In genomic region chr6:54540252-54540887, GRCm38 (mm10) we compare ENCODE assay signal across 9 mouse cellular contexts. TPM values are rescaled to one million over a fixed set of nuclear protein-coding genes. Genes with fewer than 3 reads are reported as not detected.
DNase-seq lines count a peak whose midpoint lies in the region; ATAC-seq and TF ChIP-seq lines count a peak whose summit lies in the region.
"Had no signal": no experiment of that assay in that cellular context is flagged by ENCODE, and none has a peak within 500 bp of the region (broad histone marks: within the 10 kb centered on the region; RNA-seq: fewer than 3 reads in every experiment).

No protein-coding gene starts in this region.

- peaks cover 20% of the 10 kb centered on the region for H3K4me1 ChIP-seq in hindbrain, embryonic 14.5 days (replicated peaks; ENCODE audit: control insufficient read depth, insufficient read depth, low read length)
- no peaks in the 10 kb centered on the region; the same call in 1 of the 2 replicates for H3K4me1 ChIP-seq in stomach, embryonic 16.5 days (ENCODE audit: control insufficient read depth, insufficient read depth, low read length)
- no peaks in the 10 kb centered on the region for H3K4me1 ChIP-seq in intestine, postnatal 0 days (replicated peaks; ENCODE audit: control insufficient read depth, insufficient read depth, low read length)

- peak; percentile 32; the same call in 1 of the 2 replicates for ATAC-seq in hindbrain, embryonic 14.5 days (ENCODE audit: low FRiP score)
- peak; percentile 60; the same call in 1 of the 2 replicates for ATAC-seq in stomach, embryonic 16.5 days (ENCODE audit: insufficient read depth, low FRiP score)
- no peak for ATAC-seq in intestine, postnatal 0 days

- TF ChIP-seq CTCF in brain, embryonic 14.5 days (IDR thresholded peaks at IDR 0.05; ENCODE audit: borderline replicate concordance, extremely low read depth, insufficient read depth, insufficient read length), result no peak
- TF ChIP-seq CTCF in intestine, postnatal 0 days (IDR thresholded peaks at IDR 0.05; ENCODE audit: low read depth), result no peak

- H3K36me3 ChIP-seq in hindbrain, embryonic 14.5 days (replicated peaks; ENCODE audit: control insufficient read depth, insufficient read depth), result peaks cover 11% of the 10 kb centered on the region
- no peaks in the 10 kb centered on the region for H3K36me3 ChIP-seq in stomach, embryonic 16.5 days (ENCODE audit: control insufficient read depth, insufficient read depth, low read length)
- no peaks in the 10 kb centered on the region for H3K36me3 ChIP-seq in intestine, postnatal 0 days (ENCODE audit: control insufficient read depth, insufficient read depth)

- H3K9me3 ChIP-seq in hindbrain, embryonic 14.5 days (ENCODE audit: control insufficient read depth, low read length), result no peaks in the 10 kb centered on the region
- no peaks in the 10 kb centered on the region; the same call in 1 of the 2 replicates for H3K9me3 ChIP-seq in stomach, embryonic 16.5 days (replicated peaks; ENCODE audit: control insufficient read depth, low read length)
- no peaks in the 10 kb centered on the region for H3K9me3 ChIP-seq in intestine, postnatal 0 days (ENCODE audit: control insufficient read depth)

- H3K9ac ChIP-seq in hindbrain, embryonic 14.5 days, result no peak overlapping the region
- no peak overlapping the region for H3K9ac ChIP-seq in stomach, embryonic 16.5 days (ENCODE audit: low read length)
- H3K9ac ChIP-seq in intestine, postnatal 0 days (ENCODE audit: low read depth, low read length), result no peak overlapping the region

- 0 out of 2 replicates have a peak overlapping the region, but pooled peaks have one; percentile 14 for H3K27ac ChIP-seq in hindbrain, embryonic 14.5 days
- H3K27ac ChIP-seq in stomach, embryonic 16.5 days (ENCODE audit: low read length), result no peak overlapping the region
- no peak overlapping the region for H3K27ac ChIP-seq in intestine, postnatal 0 days (ENCODE audit: low read depth, low read length)

- peak; percentile 10 for DNase-seq in lung, postnatal 14 days
- no peak for DNase-seq in lung, adult 18-20 months
- DNase-seq in brain, embryonic 14.5 days (ENCODE audit: low read depth), result peak; percentile 68
- no peak for DNase-seq in hindbrain, embryonic 14.5 days (ENCODE audit: low spot score)
- no peak for DNase-seq in lung, postnatal 25 days (ENCODE audit: low spot score)
- DNase-seq in spleen, postnatal 36 days (ENCODE audit: low spot score in 2 of 2), result no peak
- DNase-seq: left cerebral cortex, postnatal 4 days had no signal

- WGBS in hindbrain, embryonic 14.5 days, result 65% methylated on average over 9 of the region's 9 CpGs
- WGBS in stomach, embryonic 16.5 days, result 61% methylated on average over 9 of the region's 9 CpGs
- WGBS in intestine, postnatal 0 days, result 75% methylated on average over 9 of the region's 9 CpGs

- no peaks in the 10 kb centered on the region for H3K27me3 ChIP-seq in hindbrain, embryonic 14.5 days (ENCODE audit: control insufficient read depth, insufficient read depth, low read length)
- H3K27me3 ChIP-seq in stomach, embryonic 16.5 days (ENCODE audit: control insufficient read depth, insufficient read depth, low read length), result no peaks in the 10 kb centered on the region
- H3K27me3 ChIP-seq in intestine, postnatal 0 days (replicated peaks; ENCODE audit: control insufficient read depth, insufficient read depth, low read length), result no peaks in the 10 kb centered on the region

- no peak overlapping the region for H3K4me3 ChIP-seq in hindbrain, embryonic 14.5 days (replicated peaks; ENCODE audit: low read length)
- H3K4me3 ChIP-seq in stomach, embryonic 16.5 days (replicated peaks; ENCODE audit: low read length), result no peak overlapping the region
- no peak overlapping the region for H3K4me3 ChIP-seq in intestine, postnatal 0 days (ENCODE audit: low read depth, low read length)

- TF ChIP-seq POLR2A in brain, embryonic 14.5 days (IDR thresholded peaks at IDR 0.05; ENCODE audit: borderline replicate concordance, extremely low read depth, insufficient read depth, insufficient read length, poor library complexity, severe bottlenecking), result no peak

- no peak overlapping the region for H3K4me2 ChIP-seq in hindbrain, embryonic 14.5 days (replicated peaks)
- no peak overlapping the region for H3K4me2 ChIP-seq in stomach, embryonic 16.5 days (ENCODE audit: low read depth, low read length)
- no peak overlapping the region for H3K4me2 ChIP-seq in intestine, postnatal 0 days (replicated peaks; ENCODE audit: low read depth)

RNA-seq across cellular contexts. Expression of gene Scrn1, which starts 25.9 kb away (rescaled TPM):
- 72.0 and 92.9 TPM in 2 replicates for polyA plus RNA-seq in brain, embryonic 14.5 days (2012; rRNA removed)
- polyA plus RNA-seq in hindbrain, embryonic 14.5 days (2014; fragmentation: Nextera tagmentation; extraction: Ambion mirVana), result 103 and 105 TPM in 2 replicates
- 6.9 and 8.3 TPM in 2 replicates for polyA plus RNA-seq in stomach, embryonic 16.5 days (2015; fragmentation: Nextera tagmentation; extraction: Ambion mirVana)
- polyA plus RNA-seq in intestine, postnatal 0 days (2015; fragmentation: Nextera tagmentation; extraction: Ambion mirVana), result 2.5 and 4.4 TPM in 2 replicates

RNA-seq across cellular contexts. Expression of gene Plekha8, which starts 54.5 kb away (rescaled TPM):
- polyA plus RNA-seq in brain, embryonic 14.5 days (2012; rRNA removed), result 15.9 and 16.5 TPM in 2 replicates
- polyA plus RNA-seq in hindbrain, embryonic 14.5 days (2014; fragmentation: Nextera tagmentation; extraction: Ambion mirVana), result 13.0 and 14.0 TPM in 2 replicates
- 5.3 and 5.7 TPM in 2 replicates for polyA plus RNA-seq in stomach, embryonic 16.5 days (2015; fragmentation: Nextera tagmentation; extraction: Ambion mirVana)
- 8.1 and 9.0 TPM in 2 replicates for polyA plus RNA-seq in intestine, postnatal 0 days (2015; fragmentation: Nextera tagmentation; extraction: Ambion mirVana)

RNA-seq across cellular contexts. Expression of gene Fkbp14, which starts 56.7 kb away (rescaled TPM):
- polyA plus RNA-seq in brain, embryonic 14.5 days (2012; rRNA removed), result 11.6 and 12.2 TPM in 2 replicates
- polyA plus RNA-seq in hindbrain, embryonic 14.5 days (2014; fragmentation: Nextera tagmentation; extraction: Ambion mirVana), result 11.7 and 13.1 TPM in 2 replicates
- polyA plus RNA-seq in stomach, embryonic 16.5 days (2015; fragmentation: Nextera tagmentation; extraction: Ambion mirVana), result 33.9 and 34.2 TPM in 2 replicates
- 8.4 and 8.7 TPM in 2 replicates for polyA plus RNA-seq in intestine, postnatal 0 days (2015; fragmentation: Nextera tagmentation; extraction: Ambion mirVana)

Comparison
In these comparisons a context has a peak if more than half of its experiments do, and no peak if none do; other contexts are left out.
1. DNase-seq: peak in lung, postnatal 14 days (single experiment) and brain, embryonic 14.5 days (single experiment); none in lung, adult 18-20 months (0 of 2), hindbrain, embryonic 14.5 days (single experiment), lung, postnatal 25 days (single experiment) and spleen, postnatal 36 days (0 of 2).